Mouse (Mus musculus) erythroblast, embryonic 14.5 days (primary cell): ENCODE data around the gene Zfp12. TPM values are rescaled to one million over a fixed set of nuclear protein-coding genes. Genes with fewer than 3 reads are reported as not detected.

Experiments used
- H3K27me3 ChIP-seq: 2 replicates; pipeline ENCODE4 v1.6.1; 2012; ENCODE audit warnings: inconsistent platforms; ENCODE audit not compliant: control insufficient read depth
- H3K36me3 ChIP-seq: 2 replicates; pipeline ENCODE4 v1.6.1; 2012; ENCODE audit warnings: mild to moderate bottlenecking, inconsistent platforms; ENCODE audit not compliant: control insufficient read depth
- H3K4me1 ChIP-seq: 2 replicates; pipeline ENCODE4 v1.6.1; 2012; ENCODE audit warnings: inconsistent platforms; ENCODE audit not compliant: control insufficient read depth
- H3K4me3 ChIP-seq: replicated peaks from 2 replicates; pipeline ENCODE3; 2012; ENCODE audit warnings: moderate library complexity, mild to moderate bottlenecking, inconsistent platforms
- H3K9me3 ChIP-seq: 2 replicates; pipeline ENCODE4 v1.6.1; 2012; ENCODE audit warnings: low read length, inconsistent platforms, mixed read lengths; ENCODE audit not compliant: control insufficient read depth
- GATA1 ChIP-seq: IDR thresholded peaks from 2 replicates; pipeline ENCODE4 v1.6.1; 2012; ENCODE audit warnings: low read length, inconsistent platforms, mixed read lengths
- TAL1 ChIP-seq: IDR thresholded peaks from 3 replicates; pipeline ENCODE4 v1.6.1; 2012; ENCODE audit warnings: low read length, inconsistent platforms, mixed read lengths
- polyA plus RNA-seq: library from polyadenylated mRNA; stranded (reverse); fragments of >175 nt; gene quantifications from 2 replicates; pipeline ENCODE4 v1.2.3, GENCODE M21; 2012

The Zfp12 gene
- polyA plus RNA-seq, 1 experiment, result 0.02 TPM

DNA sequence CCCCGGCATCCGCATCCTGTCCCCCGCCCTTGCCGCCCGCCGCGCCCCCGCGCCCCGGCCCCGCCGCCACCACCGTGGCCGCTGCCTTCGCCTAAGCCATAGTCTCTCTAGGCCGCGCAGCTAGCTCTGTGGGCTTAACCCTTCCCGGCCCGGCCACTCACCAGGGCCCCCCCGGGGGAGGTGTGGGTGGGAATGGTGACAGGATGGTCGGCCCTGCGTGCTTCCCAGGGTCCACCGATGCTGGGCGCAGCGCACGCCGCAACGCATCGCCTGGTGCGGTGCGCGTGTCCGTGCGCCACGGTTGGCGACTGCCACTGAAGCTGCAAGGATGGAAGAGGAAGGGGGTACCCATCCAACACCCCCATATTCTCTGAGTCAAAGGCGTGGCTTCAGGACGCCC, 58.4 kb downstream of the Zfp12 start, which contains the start of gene Zfp853:
TSS of gene Zfp853 (minus strand) at position 220 of the 400 bp plus-strand sequence.
- no peaks in the 10 kb centered on the region; the same call in 1 of the 2 replicates for H3K4me1 ChIP-seq
- peaks cover 16% of the 10 kb centered on the region for H3K9me3 ChIP-seq
- no peak for TF ChIP-seq GATA1
- TF ChIP-seq TAL1, result no peak
- H3K27me3 ChIP-seq, result peaks cover 66% of the 10 kb centered on the region
- H3K4me3 ChIP-seq, result no peak within 1 kb of the TSS
- H3K36me3 ChIP-seq, result no peaks in the 10 kb centered on the region; the same call in 1 of the 2 replicates

DNA sequence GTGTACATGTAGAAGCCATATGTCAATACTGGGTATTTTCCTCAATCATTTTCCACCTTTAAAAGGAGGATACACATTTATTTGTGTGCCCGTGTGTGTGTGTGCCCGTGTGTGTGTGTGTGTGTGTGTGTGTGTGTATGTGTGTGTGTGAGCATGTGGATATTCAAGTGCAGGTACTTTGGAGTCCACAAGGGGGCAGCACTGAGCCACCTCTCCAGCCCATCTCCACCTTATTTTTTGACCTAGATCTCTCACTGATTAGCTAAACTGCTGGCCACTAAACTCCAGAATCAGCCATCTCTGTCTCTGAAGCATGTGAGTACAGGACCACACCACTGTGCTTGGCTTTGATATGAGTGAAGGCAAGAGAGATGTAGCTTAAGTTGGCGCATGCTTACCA, 59.9 kb downstream of the Zfp12 start:
- Histone ChIP-seq H3K36me3 (peaks cover 12% of the 10 kb centered on the region), H3K27me3 (peaks cover 51% of the 10 kb centered on the region), H3K4me1 (no peaks in the 10 kb centered on the region; the same call in 1 of the 2 replicates), H3K4me3 (no peak overlapping the region), H3K9me3 (peaks cover 10% of the 10 kb centered on the region)
- no peak for TF ChIP-seq GATA1
- no peak for TF ChIP-seq TAL1

DNA sequence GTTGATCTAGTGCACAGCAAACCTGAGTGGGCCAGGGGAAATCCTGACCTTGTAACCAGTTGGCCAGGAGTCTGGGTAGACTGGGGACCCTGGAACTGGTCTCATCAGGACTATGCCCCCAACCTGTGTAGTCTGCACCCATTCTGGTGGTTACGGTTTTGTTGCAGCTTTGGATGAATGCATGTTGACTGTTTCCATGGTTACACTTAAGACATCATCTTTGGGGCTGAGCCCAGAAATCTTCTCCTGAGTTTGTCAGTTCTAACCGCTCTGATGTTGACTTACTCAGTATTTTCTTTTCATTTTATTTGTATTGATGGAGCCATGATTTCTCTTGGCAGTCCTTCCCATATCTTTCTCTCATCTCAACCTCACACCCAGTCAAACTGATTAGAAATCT, 60.4 kb downstream of the Zfp12 start:
- no peak for TF ChIP-seq GATA1
- no peak for TF ChIP-seq TAL1
- Histone ChIP-seq H3K4me1 (no peaks in the 10 kb centered on the region; the same call in 1 of the 2 replicates), H3K27me3 (peaks cover 47% of the 10 kb centered on the region), H3K9me3 (peaks cover 10% of the 10 kb centered on the region), H3K36me3 (peaks cover 17% of the 10 kb centered on the region), H3K4me3 (no peak overlapping the region)

DNA sequence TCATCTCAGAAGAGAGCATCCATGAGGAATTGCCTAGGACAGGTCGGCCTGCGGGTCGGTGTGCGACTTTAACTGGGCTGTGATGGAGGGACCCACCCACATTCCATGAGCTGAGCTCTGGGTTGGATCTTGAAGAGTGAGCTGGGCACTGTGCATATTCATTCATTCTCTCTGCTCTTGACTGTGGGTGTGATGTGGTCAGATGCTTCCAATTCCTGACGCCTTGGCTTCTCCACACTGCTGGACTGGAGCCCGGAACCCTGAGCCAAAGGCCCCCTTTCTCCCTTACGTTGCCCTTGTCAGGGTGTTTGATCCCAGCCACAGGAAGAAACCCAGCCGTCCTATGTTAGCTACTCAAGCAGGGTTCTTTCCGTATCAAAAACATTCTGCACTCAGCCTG, 63.0 kb downstream of the Zfp12 start:
- TF ChIP-seq TAL1 (no peak), GATA1 (no peak)
- Histone ChIP-seq H3K9me3 (peaks cover 10% of the 10 kb centered on the region), H3K27me3 (peaks cover 21% of the 10 kb centered on the region), H3K4me1 (peaks cover 4% of the 10 kb centered on the region), H3K4me3 (no peak overlapping the region), H3K36me3 (peaks cover 44% of the 10 kb centered on the region)

DNA sequence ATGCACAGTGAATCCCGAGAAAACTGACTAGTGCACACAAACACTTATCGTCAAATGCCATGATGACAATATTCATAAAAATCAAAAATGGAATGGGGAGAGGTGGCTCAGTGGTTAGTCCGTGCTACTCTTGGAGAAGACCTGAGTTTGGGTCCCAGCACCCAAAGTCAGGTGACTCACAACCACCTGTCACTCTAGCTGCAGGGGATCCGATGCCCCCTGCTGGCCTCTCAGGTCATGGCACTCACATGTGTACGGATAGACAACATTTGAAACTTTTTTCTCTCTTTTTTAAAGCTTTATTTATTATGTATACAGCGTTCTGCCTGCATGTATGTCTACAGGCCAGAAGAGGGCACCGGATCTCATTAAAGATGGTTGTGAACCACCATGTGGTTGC, 63.4 kb downstream of the Zfp12 start:
- no peak for TF ChIP-seq GATA1
- TF ChIP-seq TAL1, result no peak
- Histone ChIP-seq H3K36me3 (peaks cover 48% of the 10 kb centered on the region), H3K9me3 (peaks cover 10% of the 10 kb centered on the region)

More for the DNA sequence above, 63.4 kb downstream of the Zfp12 start:
- Histone ChIP-seq H3K4me3 (no peak overlapping the region), H3K27me3 (peaks cover 17% of the 10 kb centered on the region), H3K4me1 (peaks cover 7% of the 10 kb centered on the region)

Other genes with a start within 250 kb of the Zfp12 start
- 2.4 and 2.9 TPM in 2 replicates for gene Rnf216, start 122.2 kb upstream of the Zfp12 start, polyA plus RNA-seq
- gene Olfr718-ps1, start 87.6 kb upstream of the Zfp12 start, polyA plus RNA-seq, result not detected in 2 replicates
- 0.01 and 0.02 TPM in 2 replicates for gene Rbak, start 54.4 kb upstream of the Zfp12 start, polyA plus RNA-seq
- not detected in 2 replicates for gene Spdye4b, start 54.1 kb upstream of the Zfp12 start, polyA plus RNA-seq
- gene Spdye4a, start 8.3 kb upstream of the Zfp12 start, polyA plus RNA-seq, result 0.02 TPM in 1 of 2 replicates, not detected in the other
- gene Zfp316, start 34.9 kb downstream of the Zfp12 start, polyA plus RNA-seq, result 0.02 TPM in 2 replicates
- 0.01 TPM in 1 of 2 replicates, not detected in the other for gene Zfp853, start 58.5 kb downstream of the Zfp12 start, polyA plus RNA-seq
- gene E130309D02Rik, start 80.2 kb downstream of the Zfp12 start, polyA plus RNA-seq, result 9.0 and 10.0 TPM in 2 replicates
- 4.9 and 6.6 TPM in 2 replicates for gene Zdhhc4, start 94.1 kb downstream of the Zfp12 start, polyA plus RNA-seq
- gene Grid2ip, start 122.2 kb downstream of the Zfp12 start, polyA plus RNA-seq, result not detected in 2 replicates
- gene Kdelr2, start 168.7 kb downstream of the Zfp12 start, polyA plus RNA-seq, result 4.8 and 5.2 TPM in 2 replicates
- 0.52 and 0.87 TPM in 2 replicates for gene Daglb, start 229.4 kb downstream of the Zfp12 start, polyA plus RNA-seq